Mouse (Mus musculus): ENCODE measurements around the gene Usp39.

- no peak for TF ChIP-seq CTCF (IDR thresholded peaks at IDR 0.05; ENCODE audit: extremely low read depth, insufficient read length, insufficient replicate concordance, low read depth, low read length)
- no peak for TF ChIP-seq POLR2A (IDR thresholded peaks at IDR 0.05; ENCODE audit: low read depth, low read length)
Observed at GRCm38 (mm10) chr6:72273153-72273552, 71.8 kb downstream of the Usp39 start.
